9 mouse cellular contexts compared by ENCODE assay signal in the genomic region with DNA sequence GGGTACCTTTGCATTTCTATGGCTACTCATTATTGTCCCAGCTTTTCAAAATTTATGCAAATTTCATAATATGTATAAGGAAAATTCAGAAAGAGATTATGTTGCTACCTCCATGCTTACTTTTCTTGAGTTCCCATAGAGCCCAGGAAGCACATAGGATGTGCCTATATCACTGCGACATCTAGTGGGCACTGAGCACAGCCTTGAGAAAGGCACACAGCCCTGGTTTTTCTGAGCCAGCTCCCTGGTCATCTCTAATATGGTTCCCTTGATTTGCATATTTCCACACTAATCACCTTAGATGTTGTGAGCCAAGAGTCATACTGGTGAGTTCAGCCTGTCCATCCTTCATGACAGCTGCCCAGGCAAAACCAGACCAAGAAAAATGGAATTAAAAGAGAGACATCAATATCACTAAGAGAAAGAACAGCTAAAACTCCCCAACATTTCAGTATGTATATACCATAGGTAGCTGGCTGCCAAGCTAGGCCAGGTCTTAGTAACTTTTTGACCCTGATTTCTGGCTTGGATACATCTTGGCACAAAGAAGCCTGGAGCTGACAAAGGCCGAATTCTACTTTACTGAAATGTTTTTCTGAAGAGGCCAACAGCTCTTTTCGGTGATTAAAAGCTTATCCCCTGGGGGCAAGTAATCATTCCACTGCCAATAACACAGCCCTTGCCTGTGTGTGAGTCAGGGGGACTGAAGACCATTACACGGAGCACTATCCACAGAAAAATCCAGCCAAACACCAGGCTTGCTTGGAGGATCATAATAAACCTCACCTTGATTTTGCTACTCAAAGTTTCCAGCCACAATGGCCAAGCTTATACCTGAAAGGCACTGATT.
DNase-seq lines count a peak whose midpoint lies in the region; ATAC-seq and TF ChIP-seq lines count a peak whose summit lies in the region.
"Had no signal": no experiment of that assay in that cellular context is flagged by ENCODE, and none has a peak within 500 bp of the region (broad histone marks: within the 10 kb centered on the region; RNA-seq: fewer than 3 reads in every experiment).

No protein-coding gene starts in this region.

- H3K4me2 ChIP-seq in heart, postnatal 0 days (ENCODE audit: low read depth, low read length) = no peak overlapping the region
- H3K4me2 ChIP-seq in limb, embryonic 14.5 days (replicated peaks; ENCODE audit: low read depth, low read length, severe bottlenecking) = no peak overlapping the region

- WGBS in heart, postnatal 0 days = 52% methylated on average over 4 of the region's 4 CpGs
- WGBS in heart, embryonic 10.5 days = 53% methylated on average over 4 of the region's 4 CpGs
- WGBS in cerebellum, adult 2 months = 39% methylated on average over 4 of the region's 4 CpGs
- 58% methylated on average over 4 of the region's 4 CpGs for WGBS in hindbrain, embryonic 10.5 days
- WGBS in limb, embryonic 14.5 days = 26% methylated on average over 4 of the region's 4 CpGs

- no peak overlapping the region for H3K9ac ChIP-seq in heart, postnatal 0 days (replicated peaks; ENCODE audit: low read depth, low read length)
- H3K9ac ChIP-seq in limb, embryonic 14.5 days (ENCODE audit: low read depth, low read length, severe bottlenecking) = no peak overlapping the region

- no peak for ATAC-seq in heart, postnatal 0 days (ENCODE audit: insufficient read depth, low read depth)
- ATAC-seq in limb, embryonic 14.5 days (ENCODE audit: low FRiP score, low read depth) = peak; percentile 54; the same call in 1 of the 2 replicates
- no peak for ATAC-seq in CD4-positive, CD25-positive, alpha-beta regulatory T cell, adult 4 months

- peak; percentile 59 for TF ChIP-seq CTCF in heart, postnatal 0 days (IDR thresholded peaks at IDR 0.05; ENCODE audit: low read depth)
- TF ChIP-seq CTCF in cerebellum, adult 2 months (IDR thresholded peaks at IDR 0.05; ENCODE audit: borderline replicate concordance, insufficient read depth, low read depth, low read length) = peak; percentile 75

- no peak for TF ChIP-seq POLR2A in cerebellum, adult 2 months (IDR thresholded peaks at IDR 0.05; ENCODE audit: borderline replicate concordance, insufficient read depth, low read length)
- no peak for TF ChIP-seq POLR2A in limb, embryonic 14.5 days (IDR thresholded peaks at IDR 0.05; ENCODE audit: borderline replicate concordance, extremely low read depth, insufficient read depth, insufficient read length)

- no peaks in the 10 kb centered on the region for H3K9me3 ChIP-seq in heart, postnatal 0 days (replicated peaks; ENCODE audit: control insufficient read depth, low read length)
- no peaks in the 10 kb centered on the region for H3K9me3 ChIP-seq in heart, embryonic 10.5 days
- no peaks in the 10 kb centered on the region for H3K9me3 ChIP-seq in hindbrain, embryonic 10.5 days
- H3K9me3 ChIP-seq in limb, embryonic 14.5 days (ENCODE audit: control insufficient read depth, low read length) = no peaks in the 10 kb centered on the region
- H3K9me3 ChIP-seq: G1E had no signal

- H3K4me3 ChIP-seq in heart, postnatal 0 days (ENCODE audit: low read depth, low read length) = no peak overlapping the region
- H3K4me3 ChIP-seq in heart, embryonic 10.5 days = no peak overlapping the region
- H3K4me3 ChIP-seq in cerebellum, adult 2 months (replicated peaks; ENCODE audit: insufficient read depth, low read depth, low read length) = no peak overlapping the region
- no peak overlapping the region for H3K4me3 ChIP-seq in hindbrain, embryonic 10.5 days
- H3K4me3 ChIP-seq in limb, embryonic 14.5 days (replicated peaks; ENCODE audit: low read length) = no peak overlapping the region

- H3K27me3 ChIP-seq in heart, postnatal 0 days (ENCODE audit: control insufficient read depth, insufficient read depth, low read length) = no peaks in the 10 kb centered on the region
- no peaks in the 10 kb centered on the region for H3K27me3 ChIP-seq in heart, embryonic 10.5 days (ENCODE audit: insufficient read depth, poor library complexity, severe bottlenecking)
- no peaks in the 10 kb centered on the region; the same call in 1 of the 2 replicates for H3K27me3 ChIP-seq in cerebellum, adult 2 months (ENCODE audit: control insufficient read depth, insufficient read depth, low read length)
- no peaks in the 10 kb centered on the region for H3K27me3 ChIP-seq in hindbrain, embryonic 10.5 days (ENCODE audit: insufficient read depth, poor library complexity, severe bottlenecking)
- H3K27me3 ChIP-seq in limb, embryonic 14.5 days (ENCODE audit: control insufficient read depth, insufficient read depth, low read length) = no peaks in the 10 kb centered on the region

- H3K4me1 ChIP-seq in heart, postnatal 0 days (ENCODE audit: control insufficient read depth, insufficient read depth) = no peaks in the 10 kb centered on the region
- H3K4me1 ChIP-seq in heart, embryonic 10.5 days = no peaks in the 10 kb centered on the region
- peaks cover 9% of the 10 kb centered on the region for H3K4me1 ChIP-seq in cerebellum, adult 2 months (ENCODE audit: control insufficient read depth, insufficient read depth, low read length)
- H3K4me1 ChIP-seq in hindbrain, embryonic 10.5 days (replicated peaks) = no peaks in the 10 kb centered on the region
- no peaks in the 10 kb centered on the region for H3K4me1 ChIP-seq in limb, embryonic 14.5 days (ENCODE audit: control insufficient read depth, insufficient read depth, low read length)

- no peaks in the 10 kb centered on the region for H3K36me3 ChIP-seq in heart, postnatal 0 days (replicated peaks; ENCODE audit: control insufficient read depth, insufficient read depth, low read length)
- no peaks in the 10 kb centered on the region for H3K36me3 ChIP-seq in heart, embryonic 10.5 days
- H3K36me3 ChIP-seq in hindbrain, embryonic 10.5 days = no peaks in the 10 kb centered on the region
- H3K36me3 ChIP-seq in limb, embryonic 14.5 days (ENCODE audit: control insufficient read depth, insufficient read depth, low read length) = no peaks in the 10 kb centered on the region
- H3K36me3 ChIP-seq: G1E had no signal

- no peak for DNase-seq in heart, postnatal 0 days (ENCODE audit: low spot score)
- no peak for DNase-seq in heart, embryonic 10.5 days (ENCODE audit: low spot score)
- DNase-seq in A20 (ENCODE audit: low read depth, low spot score) = peak; percentile 49
- DNase-seq in cerebellum, adult 2 months = peak; percentile 55 to 62
- DNase-seq in hindbrain, embryonic 10.5 days (ENCODE audit: low spot score) = peak; percentile 9
- peak; percentile 64 for DNase-seq in limb, embryonic 14.5 days (ENCODE audit: low spot score)
- DNase-seq in yolk sac, embryonic 10.5 days (ENCODE audit: low spot score) = peak; percentile 6

- H3K27ac ChIP-seq in heart, postnatal 0 days (ENCODE audit: low read depth) = no peak overlapping the region
- no peak overlapping the region for H3K27ac ChIP-seq in heart, embryonic 10.5 days
- H3K27ac ChIP-seq in cerebellum, adult 2 months (ENCODE audit: insufficient read depth, low read length) = no peak overlapping the region
- no peak overlapping the region for H3K27ac ChIP-seq in hindbrain, embryonic 10.5 days
- H3K27ac ChIP-seq in limb, embryonic 14.5 days (replicated peaks; ENCODE audit: low read depth, low read length) = no peak overlapping the region

- no peak for TF ChIP-seq EP300 in heart, postnatal 0 days (IDR thresholded peaks at IDR 0.05; ENCODE audit: low read depth)

Comparison
In these comparisons a context has a peak if more than half of its experiments do, and no peak if none do; other contexts are left out.
1. DNase-seq: peak in A20 (single experiment), cerebellum, adult 2 months (2 of 2), hindbrain, embryonic 10.5 days (single experiment), limb, embryonic 14.5 days (single experiment) and yolk sac, embryonic 10.5 days (single experiment); none in heart, postnatal 0 days (single experiment) and heart, embryonic 10.5 days (single experiment).